Mouse (Mus musculus): Measurements from ENCODE around the gene Rpl10.

DNA sequence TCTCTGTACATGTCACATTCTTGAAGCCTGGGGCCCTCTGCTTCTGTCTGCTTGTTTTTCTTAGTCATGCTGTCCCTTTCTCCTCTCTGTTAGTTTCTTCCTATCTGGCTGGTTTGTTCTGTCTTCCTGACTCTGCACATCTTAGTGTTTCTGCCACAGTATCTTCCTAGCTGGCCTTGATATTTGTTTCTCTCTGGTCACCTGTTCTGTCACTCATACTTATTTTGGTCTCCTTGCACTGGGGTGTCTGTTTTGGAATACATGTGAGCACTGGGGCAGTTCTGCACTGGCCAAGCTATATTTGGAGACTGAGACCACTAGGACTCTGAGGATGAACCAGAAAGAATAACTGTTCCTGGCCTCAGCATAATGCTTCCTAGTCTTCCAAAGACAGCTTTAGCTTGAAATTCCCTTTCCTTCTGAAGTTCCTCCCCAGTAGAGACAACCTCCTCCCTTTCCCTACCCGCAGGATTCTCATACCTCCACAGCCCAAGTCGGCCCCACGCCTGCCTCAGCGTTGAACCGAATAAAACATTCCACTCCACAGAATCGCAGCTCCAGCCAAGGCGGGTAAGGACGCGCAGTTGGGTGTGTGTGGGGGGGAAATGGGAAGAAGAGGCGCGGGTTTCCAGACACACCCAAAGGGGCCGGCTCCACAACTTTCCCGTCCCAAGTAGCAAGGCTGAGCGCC, 10.6 kb downstream of the Rpl10 start:
- no peak for TF ChIP-seq POLR2A (IDR thresholded peaks at IDR 0.05; ENCODE audit: insufficient read depth, low read depth, low read length)
- no peak for TF ChIP-seq CTCF (IDR thresholded peaks at IDR 0.05; ENCODE audit: insufficient read depth, low read depth, low read length)
